Mouse (Mus musculus) kidney, postnatal 0 days (tissue): ENCODE measurements at regions not wholly inside any gene's neighbourhood (a gene's known extent, or its start where the extent isn't known, plus 50 kb on each side); places are given as distances from the start of the nearest gene placed in this dataset.

ENCODE experiments used
- ATAC-seq: fragments of 200-750 bp; cut with Nextera tagmentation; replicated peaks from 2 replicates; pipeline ENCODE4 v1.8.0; 2017; ENCODE audit warnings: low read depth, moderate number of reproducible peaks, moderate TSS enrichment, moderate library complexity; ENCODE audit not compliant: low FRiP score
- DNase-seq: peaks from one replicate; pipeline ENCODE4 v3.0.0-alpha.2; 2016; ENCODE audit warnings: low spot score
- H3K27ac ChIP-seq: fragments of 300-500 bp; sonication (generic); 2 replicates; pipeline ENCODE4 v1.5.1; 2014; ENCODE audit warnings: mild to moderate bottlenecking
- H3K27me3 ChIP-seq: fragments of 300-500 bp; sonication (generic); 2 replicates; pipeline ENCODE4 v1.6.1; 2014; ENCODE audit warnings: low read length, mixed read lengths; ENCODE audit not compliant: insufficient read depth
- H3K36me3 ChIP-seq: fragments of 300-500 bp; sonication (generic); 2 replicates; pipeline ENCODE4 v1.6.1; 2014; ENCODE audit warnings: low read length, mixed read lengths; ENCODE audit not compliant: insufficient read depth
- H3K4me1 ChIP-seq: fragments of 300-500 bp; sonication (generic); replicated peaks from 2 replicates; pipeline ENCODE4 v1.6.1; 2014; ENCODE audit warnings: antibody characterized with exemption, low read length, mixed read lengths; ENCODE audit not compliant: insufficient read depth
- H3K4me2 ChIP-seq: fragments of 300-500 bp; sonication (generic); 2 replicates; pipeline ENCODE4 v1.6.1; 2014; ENCODE audit warnings: mild to moderate bottlenecking, low read length, moderate library complexity, mixed read lengths
- H3K4me3 ChIP-seq: fragments of 300-500 bp; sonication (generic); replicated peaks from 2 replicates; pipeline ENCODE4 v1.5.1; 2014; ENCODE audit warnings: low read depth, low read length
- H3K9ac ChIP-seq: fragments of 300-500 bp; sonication (generic); 2 replicates; pipeline ENCODE4 v1.6.1; 2014; ENCODE audit warnings: low read depth, low read length
- H3K9me3 ChIP-seq: fragments of 300-500 bp; sonication (generic); replicated peaks from 2 replicates; pipeline ENCODE4 v1.6.1; 2016; ENCODE audit warnings: low read length, inconsistent platforms, mixed read lengths
- CTCF ChIP-seq: IDR thresholded peaks from 2 replicates; pipeline ENCODE4 v1.5.1; 2016; ENCODE audit warnings: antibody characterized with exemption, low read depth, mild to moderate bottlenecking, moderate library complexity
- WGBS: fragments of 180-500 bp; shearing (Covaris S2); extraction: QIAGEN DNeasy Blood & Tissue Kit; methylation state at CpG from one replicate; pipeline ENCODE4 v1.1.7; 2014; 5-methylcytosine and 5-hydroxymethylcytosine counted together

DNA sequence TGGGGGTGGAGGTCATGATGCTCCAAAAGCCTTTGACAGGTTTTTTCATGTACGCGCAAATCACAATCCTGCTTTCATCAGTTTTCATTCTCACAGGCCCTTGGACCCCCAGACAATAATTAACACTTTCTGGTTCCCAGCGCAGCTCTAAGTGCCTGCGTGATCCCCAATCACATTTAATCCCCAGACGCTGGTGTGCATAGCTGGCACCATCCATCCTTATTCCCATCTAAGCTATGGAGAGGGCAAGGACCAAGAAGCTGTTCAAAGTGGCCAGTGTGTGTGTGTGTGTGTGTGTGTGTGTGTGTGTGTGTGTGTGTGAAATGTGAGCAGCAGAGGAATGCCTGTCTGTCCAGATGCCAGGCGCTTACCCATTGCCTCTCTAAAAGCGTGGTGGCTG, 68.7 kb upstream of the Polg start:
- no peak for DNase-seq
- TF ChIP-seq CTCF: no peak
- H3K4me1 ChIP-seq: peaks cover 12% of the 10 kb centered on the region; the same call in 1 of the 2 replicates

DNA sequence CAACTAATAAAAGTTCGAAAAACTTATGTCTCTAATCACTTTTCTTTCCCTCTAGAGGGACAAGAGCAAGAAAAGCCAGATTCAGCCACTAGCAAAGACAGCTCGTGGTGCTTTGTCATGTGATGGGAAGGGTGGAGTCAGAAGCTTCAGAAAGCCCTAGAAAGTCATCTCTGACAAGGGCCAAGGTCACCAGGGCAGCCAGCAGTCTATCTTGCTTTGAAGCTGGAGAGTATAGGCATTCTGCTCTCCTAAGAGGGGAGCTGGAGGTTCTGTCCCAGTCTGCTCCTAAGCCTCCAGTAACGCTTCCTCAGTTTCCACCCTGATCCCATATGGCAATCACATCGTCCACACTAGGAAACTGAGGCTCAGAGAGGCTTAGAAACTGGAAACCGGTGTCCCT, 68.2 kb upstream of the Polg start:
- TF ChIP-seq CTCF: no peak
- no peak overlapping the region for H3K4me3 ChIP-seq
- no peak overlapping the region for H3K4me2 ChIP-seq
- H3K4me1 ChIP-seq: peaks cover 12% of the 10 kb centered on the region; the same call in 1 of the 2 replicates
- DNase-seq (no peak), ATAC-seq (no peak)
- H3K9ac ChIP-seq: no peak overlapping the region
- H3K9me3 ChIP-seq: no peaks in the 10 kb centered on the region
- WGBS: 7% methylated on average over 5 of the region's 5 CpGs
- no peaks in the 10 kb centered on the region for H3K36me3 ChIP-seq
- no peak overlapping the region for H3K27ac ChIP-seq
- H3K27me3 ChIP-seq: peaks cover 86% of the 10 kb centered on the region

More for the DNA sequence above, 68.7 kb upstream of the Polg start:
- ATAC-seq: no peak
- Histone ChIP-seq H3K9me3 (no peaks in the 10 kb centered on the region), H3K27me3 (peaks cover 87% of the 10 kb centered on the region), H3K9ac (no peak overlapping the region), H3K4me2 (no peak overlapping the region), H3K4me3 (no peak overlapping the region), H3K27ac (no peak overlapping the region), H3K36me3 (no peaks in the 10 kb centered on the region)
- WGBS: 8% methylated on average over 7 of the region's 7 CpGs

DNA sequence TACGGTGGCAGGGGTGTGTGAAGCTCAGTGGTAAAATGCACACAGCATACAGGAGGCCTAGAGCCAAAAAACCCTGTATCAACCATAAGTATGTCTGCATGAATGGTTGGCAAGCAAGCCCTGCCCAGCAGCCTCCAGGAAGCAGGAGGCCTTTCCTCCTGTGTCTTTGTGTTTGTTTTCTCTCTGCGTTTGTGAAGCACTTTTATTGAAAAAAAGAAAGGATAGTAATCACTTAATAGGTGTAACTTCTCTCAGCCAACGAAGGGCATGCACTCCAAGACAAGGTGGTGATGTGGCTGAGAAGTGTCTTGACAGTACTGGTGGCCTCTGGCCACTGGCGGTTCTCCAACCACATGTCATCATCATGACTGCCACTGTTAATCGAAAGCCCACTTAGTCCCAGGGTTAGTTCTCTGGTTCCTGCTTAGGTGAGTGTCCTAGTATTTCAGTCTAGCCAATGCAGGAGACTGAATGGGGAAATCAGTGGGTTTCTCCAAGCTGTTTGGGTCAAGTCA, 66.5 kb upstream of the Polg start:
- Histone ChIP-seq H3K9me3 (no peaks in the 10 kb centered on the region), H3K27me3 (peaks cover 71% of the 10 kb centered on the region), H3K4me3 (no peak overlapping the region), H3K4me1 (peaks cover 12% of the 10 kb centered on the region; the same call in 1 of the 2 replicates), H3K9ac (no peak overlapping the region), H3K27ac (no peak overlapping the region), H3K36me3 (no peaks in the 10 kb centered on the region), H3K4me2 (no peak overlapping the region)
- ATAC-seq: no peak
- 60% methylated on average over 5 of the region's 5 CpGs for WGBS
- no peak for TF ChIP-seq CTCF
- DNase-seq: no peak

DNA sequence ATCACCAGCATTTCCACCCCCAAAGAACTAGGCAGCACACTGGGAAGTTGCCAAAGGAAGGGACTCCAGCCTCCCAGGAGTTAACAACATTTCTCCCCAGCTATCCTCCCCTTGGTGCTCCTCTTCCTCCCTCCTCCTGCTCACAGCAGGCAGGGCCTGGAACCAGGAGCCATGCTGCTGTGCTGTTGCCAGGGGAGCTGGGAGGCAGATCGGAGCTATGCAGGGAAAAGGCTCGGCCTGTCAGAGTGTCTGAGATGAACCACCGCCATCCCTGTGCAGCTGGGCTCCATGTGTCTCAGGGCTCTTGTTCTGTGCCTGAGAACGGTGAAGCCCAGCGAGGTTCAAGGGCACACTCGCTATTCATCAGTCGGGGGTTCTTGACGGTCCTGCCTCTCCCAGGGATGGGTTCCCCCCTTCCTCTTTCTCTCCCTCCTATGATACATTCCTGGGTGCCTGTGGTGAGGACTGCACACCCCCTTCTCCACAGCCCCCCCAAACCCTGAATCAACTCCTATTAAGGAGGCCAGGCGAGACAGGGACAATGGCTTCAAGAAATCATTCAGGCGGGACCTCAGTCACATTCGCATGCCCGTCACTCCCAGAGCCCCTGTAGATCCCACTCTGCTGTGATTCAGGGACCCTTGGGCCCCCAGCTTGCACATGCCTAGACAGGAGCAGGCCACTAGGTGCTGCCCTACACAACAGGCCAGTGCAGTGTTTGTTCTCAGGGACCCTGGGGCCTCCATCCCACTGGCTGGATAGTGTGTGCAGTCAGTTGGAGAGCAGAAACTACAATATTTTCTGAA, 65.6 kb upstream of the Polg start:
- H3K36me3 ChIP-seq: no peaks in the 10 kb centered on the region
- no peak overlapping the region for H3K9ac ChIP-seq
- H3K4me3 ChIP-seq: no peak overlapping the region
- peaks cover 12% of the 10 kb centered on the region; the same call in 1 of the 2 replicates for H3K4me1 ChIP-seq
- TF ChIP-seq CTCF: no peak
- DNase-seq (no peak), ATAC-seq (no peak)
- H3K9me3 ChIP-seq: no peaks in the 10 kb centered on the region
- H3K4me2 ChIP-seq: no peak overlapping the region
- 18% methylated on average over 12 of the region's 12 CpGs for WGBS
- H3K27ac ChIP-seq: no peak overlapping the region
- H3K27me3 ChIP-seq: peaks cover 63% of the 10 kb centered on the region

DNA sequence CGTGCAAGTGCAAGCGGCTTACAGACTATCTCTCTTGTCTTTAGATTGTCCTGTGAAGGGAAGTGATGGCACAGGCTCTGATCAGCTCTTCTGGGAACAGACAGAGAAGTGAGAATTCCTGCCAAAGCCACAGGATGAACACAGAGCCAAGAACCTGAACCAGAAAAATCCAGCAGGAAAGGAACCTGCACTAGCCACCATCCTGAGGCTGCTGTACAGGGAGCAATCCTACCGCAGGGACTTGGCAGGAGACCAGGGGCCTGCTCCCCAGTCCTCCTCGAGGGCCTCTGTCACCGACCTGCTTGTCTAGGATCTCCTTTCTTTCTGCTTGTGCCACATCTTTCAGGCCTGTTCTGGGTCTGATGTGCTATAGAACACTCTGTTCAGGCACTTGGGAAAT, 65.0 kb upstream of the Polg start:
- Histone ChIP-seq H3K27me3 (peaks cover 57% of the 10 kb centered on the region), H3K27ac (no peak overlapping the region), H3K9ac (no peak overlapping the region), H3K4me1 (peaks cover 10% of the 10 kb centered on the region; the same call in 1 of the 2 replicates), H3K36me3 (no peaks in the 10 kb centered on the region), H3K4me3 (no peak overlapping the region), H3K4me2 (no peak overlapping the region), H3K9me3 (no peaks in the 10 kb centered on the region)
- ATAC-seq: no peak
- no peak for TF ChIP-seq CTCF
- DNase-seq: no peak
- 21% methylated on average over 5 of the region's 5 CpGs for WGBS

DNA sequence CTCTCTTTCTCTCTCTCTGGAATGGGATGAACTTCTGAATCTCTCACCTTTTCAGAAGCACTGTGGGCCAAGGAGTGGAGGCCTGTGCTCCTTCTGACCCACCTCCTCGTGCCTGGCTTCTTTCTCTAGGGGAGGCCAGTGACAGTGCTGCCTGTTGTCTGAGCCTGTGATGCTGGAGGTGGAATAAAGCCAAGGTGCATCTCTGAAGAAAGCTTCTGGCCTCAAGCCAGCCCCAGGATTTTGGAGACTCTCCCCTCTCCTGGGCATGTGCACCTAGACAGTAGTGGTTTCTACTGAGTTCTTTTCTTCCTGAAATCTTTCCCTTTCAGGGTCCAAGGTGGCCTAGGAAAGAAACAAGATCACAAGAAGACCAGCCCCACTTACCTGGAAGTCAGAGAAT, 63.3 kb upstream of the Polg start:
- H3K27ac ChIP-seq: no peak overlapping the region
- TF ChIP-seq CTCF: no peak
- H3K4me3 ChIP-seq: no peak overlapping the region
- ATAC-seq (no peak), DNase-seq (no peak)
- no peak overlapping the region for H3K9ac ChIP-seq
- 36% methylated on average over 1 of the region's 1 CpGs for WGBS
- H3K9me3 ChIP-seq: no peaks in the 10 kb centered on the region
- H3K27me3 ChIP-seq: peaks cover 47% of the 10 kb centered on the region
- no peaks in the 10 kb centered on the region for H3K36me3 ChIP-seq
- no peak overlapping the region for H3K4me2 ChIP-seq
- H3K4me1 ChIP-seq: no peaks in the 10 kb centered on the region
